Mouse (Mus musculus) adrenal gland, postnatal 4 days (tissue): ENCODE data around the gene Pogz. TPM values are rescaled to one million over a fixed set of nuclear protein-coding genes. Genes with fewer than 3 reads are reported as not detected.
"Not testable (repeated sequence)": the region's sequence is repeated elsewhere in the genome, so short reads cannot be mapped to it uniquely, and the experiment has no call there.

ENCODE experiments used
- DNase-seq, 2 experiments: peaks; one replicate each; pipeline ENCODE4 v3.0.0; 2021 to 2022; ENCODE audit warnings: low spot score in 2 of 2, mixed read lengths in 2 of 2
- total RNA-seq, 2 experiments: library from RNA; stranded (reverse); gene quantifications; 2 replicates each; pipeline ENCODE4 v1.2.3; 2021

Pogz gene
- total RNA-seq, 2 experiments from 2014 or later, result 59.0 to 63.0 TPM

GRCm38 (mm10) chr3:94832100-94832499 is 5.3 kb upstream of the Pogz start:
- DNase-seq, result no peak

GRCm38 (mm10) chr3:94832701-94833100 is 4.7 kb upstream of the Pogz start:
- DNase-seq, result no peak

GRCm38 (mm10) chr3:94833358-94833757 is 4.0 kb upstream of the Pogz start:
- no peak for DNase-seq

- no peak for DNase-seq
These were observed 2.0 kb upstream of the Pogz start for GRCm38 (mm10) chr3:94835396-94835795.

GRCm38 (mm10) chr3:94837959-94838496 is 661 bp downstream of the Pogz start:
- peak; percentile 57 to 61 for DNase-seq

GRCm38 (mm10) chr3:94838631-94839030 is 1.3 kb downstream of the Pogz start:
- DNase-seq, result no peak

GRCm38 (mm10) chr3:94839101-94839500 is 1.7 kb downstream of the Pogz start:
- no peak for DNase-seq

- no peak for DNase-seq
These were observed 10.0 kb downstream of the Pogz start for GRCm38 (mm10) chr3:94847382-94847781.

- DNase-seq, result peak in 1 of 2 experiments; percentile 44
These were observed 12.0 kb downstream of the Pogz start for GRCm38 (mm10) chr3:94849338-94849737.

GRCm38 (mm10) chr3:94851731-94852130 is 14.4 kb downstream of the Pogz start:
- DNase-seq, result no peak

- DNase-seq, result no peak
These were observed 14.8 kb downstream of the Pogz start for GRCm38 (mm10) chr3:94852215-94852614.

- no peak for DNase-seq
These were observed 22.1 kb downstream of the Pogz start for GRCm38 (mm10) chr3:94859471-94859870.

- no peak for DNase-seq
These were observed 31.6 kb downstream of the Pogz start for GRCm38 (mm10) chr3:94869011-94869410.

GRCm38 (mm10) chr3:94878618-94879017 is 41.3 kb downstream of the Pogz start:
- no peak for DNase-seq

- DNase-seq, result no peak
These were observed 44.5 kb downstream of the Pogz start for GRCm38 (mm10) chr3:94881840-94882239.

- no peak for DNase-seq
These were observed 45.2 kb downstream of the Pogz start for GRCm38 (mm10) chr3:94882579-94882978.

GRCm38 (mm10) chr3:94886316-94887224 is 49.2 kb downstream of the Pogz start, which contains the start of gene Psmb4:
TSS of gene Psmb4 (minus strand) at chr3:94886961.
- peak; percentile 42 to 72 for DNase-seq

GRCm38 (mm10) chr3:94888595-94888994 is 51.2 kb downstream of the Pogz start:
- DNase-seq, result no peak

GRCm38 (mm10) chr3:94894076-94894475 is 56.7 kb downstream of the Pogz start:
- no peak for DNase-seq

- DNase-seq, result peak in 1 of 2 experiments; percentile 36
These were observed 65.4 kb downstream of the Pogz start for GRCm38 (mm10) chr3:94902747-94903146.

- not testable (repeated sequence) for DNase-seq
These were observed 67.4 kb downstream of the Pogz start for GRCm38 (mm10) chr3:94904759-94905158.

- DNase-seq, result no peak
These were observed 69.1 kb downstream of the Pogz start for GRCm38 (mm10) chr3:94906482-94906881.
